Comparison of ENCODE assay signal across 22 mouse cellular contexts in genomic region chr3:148321894-148322293, GRCm38 (mm10).
"Had no signal": no experiment of that assay in that cellular context is flagged by ENCODE, and none has a peak within 500 bp of the region (broad histone marks: within the 10 kb centered on the region; RNA-seq: fewer than 3 reads in every experiment).

No protein-coding gene starts in this region.

- H3K4me3 ChIP-seq: heart, embryonic 10.5 days; heart, embryonic 12.5 days; hindbrain, embryonic 13.5 days; hindbrain, embryonic 15.5 days; intestine, embryonic 15.5 days; layer of hippocampus, adult 2 months; left cerebral cortex, adult 2 months; limb, embryonic 10.5 days; limb, embryonic 12.5 days; liver, embryonic 13.5 days had no signal

- H3K4me1 ChIP-seq: heart, embryonic 10.5 days; heart, embryonic 12.5 days; hindbrain, embryonic 13.5 days; hindbrain, embryonic 15.5 days; intestine, embryonic 15.5 days; limb, embryonic 10.5 days; limb, embryonic 12.5 days; liver, embryonic 13.5 days had no signal

- DNase-seq: gastrocnemius, postnatal 14 days; gastrocnemius, postnatal 36 days; heart, adult 18-20 months; heart, postnatal 10 days; kidney, adult 18-20 months; kidney, adult 8-10 months; kidney, postnatal 10 days; kidney, postnatal 25 days; kidney, postnatal 4 days; liver; liver, embryonic 13.5 days had no signal

- ATAC-seq: inflammation-experienced regulatory T-cells, adult 6 months; intestine, embryonic 15.5 days; intestine, postnatal 0 days had no signal

- H3K27ac ChIP-seq: heart, embryonic 10.5 days; hindbrain, embryonic 13.5 days; hindbrain, embryonic 15.5 days; intestine, embryonic 15.5 days; layer of hippocampus, adult 2 months; left cerebral cortex, adult 2 months; limb, embryonic 10.5 days; limb, embryonic 12.5 days; liver, embryonic 13.5 days had no signal

- H3K9me3 ChIP-seq: heart, embryonic 10.5 days; heart, embryonic 12.5 days; hindbrain, embryonic 13.5 days; hindbrain, embryonic 15.5 days; intestine, embryonic 15.5 days; limb, embryonic 10.5 days; limb, embryonic 12.5 days; liver, embryonic 13.5 days had no signal

- H3K4me2 ChIP-seq: heart, embryonic 12.5 days; hindbrain, embryonic 13.5 days; hindbrain, embryonic 15.5 days; intestine, embryonic 15.5 days; limb, embryonic 12.5 days; liver, embryonic 13.5 days had no signal

- H3K36me3 ChIP-seq: heart, embryonic 10.5 days; heart, embryonic 12.5 days; hindbrain, embryonic 13.5 days; hindbrain, embryonic 15.5 days; intestine, embryonic 15.5 days; limb, embryonic 10.5 days; limb, embryonic 12.5 days; liver, embryonic 13.5 days had no signal

- H3K27me3 ChIP-seq: heart, embryonic 12.5 days; hindbrain, embryonic 13.5 days; hindbrain, embryonic 15.5 days; intestine, embryonic 15.5 days; limb, embryonic 12.5 days; liver, embryonic 13.5 days had no signal

- H3K9ac ChIP-seq: heart, embryonic 12.5 days; hindbrain, embryonic 13.5 days; hindbrain, embryonic 15.5 days; intestine, embryonic 15.5 days; limb, embryonic 12.5 days; liver, embryonic 13.5 days had no signal
